Mouse (Mus musculus) hindbrain, embryonic 11.5 days (tissue): ENCODE measurements around the gene Sectm1b. TPM values are rescaled to one million over a fixed set of nuclear protein-coding genes. Genes with fewer than 3 reads are reported as not detected.

Experiments
- polyA plus RNA-seq: library from polyadenylated mRNA; unstranded; fragments of >200 nt; fragmentation: Nextera tagmentation; extraction: Ambion mirVana; gene quantifications from 2 replicates; pipeline ENCODE4 v1.2.1, GENCODE M21; 2014

The Sectm1b gene
- polyA plus RNA-seq, 1 experiment from 2014 or later, result not detected

Other genes starting within 250 kb of the Sectm1b start
- 76.0 and 94.1 TPM in 2 replicates for gene Fasn, start 239.0 kb downstream of the Sectm1b start, polyA plus RNA-seq
- 3.9 and 4.7 TPM in 2 replicates for gene Ccdc57, start 130.7 kb downstream of the Sectm1b start, polyA plus RNA-seq
- 25.8 and 32.0 TPM in 2 replicates for gene Slc16a3, start 115.1 kb downstream of the Sectm1b start, polyA plus RNA-seq
- gene Csnk1d, start 72.2 kb downstream of the Sectm1b start, polyA plus RNA-seq, result 58.4 and 71.3 TPM in 2 replicates
- not detected in 2 replicates for gene Cd7, start 24.2 kb downstream of the Sectm1b start, polyA plus RNA-seq
- not detected in 2 replicates for gene Sectm1a, start 17.7 kb upstream of the Sectm1b start, polyA plus RNA-seq
- not detected in 2 replicates for gene Tex19.2, start 55.1 kb upstream of the Sectm1b start, polyA plus RNA-seq
- 0.20 TPM in 1 of 2 replicates, not detected in the other for gene Tex19.1, start 82.6 kb upstream of the Sectm1b start, polyA plus RNA-seq
- 0.23 and 0.25 TPM in 2 replicates for gene Uts2r, start 96.7 kb upstream of the Sectm1b start, polyA plus RNA-seq
- 6.2 and 7.0 TPM in 2 replicates for gene Hexdc, start 140.9 kb upstream of the Sectm1b start, polyA plus RNA-seq
- gene Ogfod3, start 141.1 kb upstream of the Sectm1b start, polyA plus RNA-seq, result 17.0 and 19.2 TPM in 2 replicates
- gene Cybc1, start 165.8 kb upstream of the Sectm1b start, polyA plus RNA-seq, result 42.6 and 43.9 TPM in 2 replicates
- gene Narf, start 173.7 kb upstream of the Sectm1b start, polyA plus RNA-seq, result 75.4 and 79.1 TPM in 2 replicates
- gene Foxk2, start 196.4 kb upstream of the Sectm1b start, polyA plus RNA-seq, result 12.4 and 13.5 TPM in 2 replicates